Mouse (Mus musculus) kidney, postnatal 0 days (tissue): ENCODE results near the gene Nipal4. TPM values are rescaled to one million over a fixed set of nuclear protein-coding genes. Genes with fewer than 3 reads are reported as not detected.
A peak's percentile ranks its signal among the peaks of the same experiment; 100 is the strongest.

Experiments
- ATAC-seq: fragments of 200-750 bp; cut with Nextera tagmentation; replicated peaks from 2 replicates; pipeline ENCODE4 v1.8.0; 2017; ENCODE audit warnings: low read depth, moderate number of reproducible peaks, moderate TSS enrichment, moderate library complexity; ENCODE audit not compliant: low FRiP score
- DNase-seq: peaks from one replicate; pipeline ENCODE4 v3.0.0-alpha.2; 2016; ENCODE audit warnings: low spot score
- H3K27ac ChIP-seq: fragments of 300-500 bp; sonication (generic); 2 replicates; pipeline ENCODE4 v1.5.1; 2014; ENCODE audit warnings: mild to moderate bottlenecking
- H3K27me3 ChIP-seq: fragments of 300-500 bp; sonication (generic); 2 replicates; pipeline ENCODE4 v1.6.1; 2014; ENCODE audit warnings: low read length, mixed read lengths; ENCODE audit not compliant: insufficient read depth
- H3K36me3 ChIP-seq: fragments of 300-500 bp; sonication (generic); 2 replicates; pipeline ENCODE4 v1.6.1; 2014; ENCODE audit warnings: low read length, mixed read lengths; ENCODE audit not compliant: insufficient read depth
- H3K4me1 ChIP-seq: fragments of 300-500 bp; sonication (generic); replicated peaks from 2 replicates; pipeline ENCODE4 v1.6.1; 2014; ENCODE audit warnings: antibody characterized with exemption, low read length, mixed read lengths; ENCODE audit not compliant: insufficient read depth
- H3K4me2 ChIP-seq: fragments of 300-500 bp; sonication (generic); 2 replicates; pipeline ENCODE4 v1.6.1; 2014; ENCODE audit warnings: mild to moderate bottlenecking, low read length, moderate library complexity, mixed read lengths
- H3K4me3 ChIP-seq: fragments of 300-500 bp; sonication (generic); replicated peaks from 2 replicates; pipeline ENCODE4 v1.5.1; 2014; ENCODE audit warnings: low read depth, low read length
- H3K9ac ChIP-seq: fragments of 300-500 bp; sonication (generic); 2 replicates; pipeline ENCODE4 v1.6.1; 2014; ENCODE audit warnings: low read depth, low read length
- H3K9me3 ChIP-seq: fragments of 300-500 bp; sonication (generic); replicated peaks from 2 replicates; pipeline ENCODE4 v1.6.1; 2016; ENCODE audit warnings: low read length, inconsistent platforms, mixed read lengths
- CTCF ChIP-seq: IDR thresholded peaks from 2 replicates; pipeline ENCODE4 v1.5.1; 2016; ENCODE audit warnings: antibody characterized with exemption, low read depth, mild to moderate bottlenecking, moderate library complexity
- whole genome bisulfite sequencing: fragments of 180-500 bp; shearing (Covaris S2); extraction: QIAGEN DNeasy Blood & Tissue Kit; methylation state at CpG from one replicate; pipeline ENCODE4 v1.1.7; 2014; 5-methylcytosine and 5-hydroxymethylcytosine counted together
- polyA plus RNA-seq: library from polyadenylated mRNA; unstranded; fragments of >200 nt; fragmentation: Nextera tagmentation; extraction: Ambion mirVana; gene quantifications from 2 replicates; pipeline ENCODE4 v1.2.1, GENCODE M21; 2015

Nipal4 gene
- polyA plus RNA-seq, 1 experiment from 2014 or later = 0.76 TPM

- 6% methylated on average over 4 of the region's 4 CpGs for WGBS
- Histone ChIP-seq H3K4me1 (no peaks in the 10 kb centered on the region), H3K9ac (no peak overlapping the region), H3K9me3 (no peaks in the 10 kb centered on the region), H3K4me2 (no peak overlapping the region), H3K27ac (no peak overlapping the region), H3K4me3 (no peak overlapping the region), H3K27me3 (no peaks in the 10 kb centered on the region), H3K36me3 (no peaks in the 10 kb centered on the region)
- no peak for TF ChIP-seq CTCF
- peak; percentile 54; the same call in 1 of the 2 replicates for ATAC-seq
- DNase-seq = peak; percentile 72
Measured at GRCm38 (mm10) chr11:46119624-46120023, 46.7 kb downstream of the Nipal4 start.

GRCm38 (mm10) chr11:46116510-46116909 is 49.8 kb downstream of the Nipal4 start:
- Histone ChIP-seq H3K27ac (no peak overlapping the region), H3K9me3 (no peaks in the 10 kb centered on the region), H3K9ac (no peak overlapping the region), H3K36me3 (no peaks in the 10 kb centered on the region), H3K4me2 (no peak overlapping the region), H3K4me1 (no peaks in the 10 kb centered on the region), H3K4me3 (no peak overlapping the region), H3K27me3 (no peaks in the 10 kb centered on the region)
- TF ChIP-seq CTCF = no peak
- 66% methylated on average over 2 of the region's 2 CpGs for WGBS
- ATAC-seq (peak; percentile 49; the same call in 1 of the 2 replicates), DNase-seq (peak; percentile 67)

GRCm38 (mm10) chr11:46115411-46116173 is 50.7 kb downstream of the Nipal4 start:
- DNase-seq (peak; percentile 61), ATAC-seq (no peak)
- H3K27ac ChIP-seq = 0 out of 2 replicates have a peak overlapping the region, but pooled peaks have one; percentile 5

GRCm38 (mm10) chr11:46115011-46115410 is 51.3 kb downstream of the Nipal4 start:
- DNase-seq = no peak
- WGBS = 67% methylated on average over 4 of the region's 4 CpGs

More at GRCm38 (mm10) chr11:46115411-46116173, 50.7 kb downstream of the Nipal4 start:
- Histone ChIP-seq H3K27me3 (no peaks in the 10 kb centered on the region), H3K9me3 (no peaks in the 10 kb centered on the region), H3K4me1 (no peaks in the 10 kb centered on the region), H3K36me3 (no peaks in the 10 kb centered on the region), H3K4me3 (no peak overlapping the region), H3K4me2 (no peak overlapping the region), H3K9ac (no peak overlapping the region)
- no peak for TF ChIP-seq CTCF
- 33% methylated on average over 9 of the region's 9 CpGs for WGBS

GRCm38 (mm10) chr11:46114221-46114620 is 52.1 kb downstream of the Nipal4 start:
- TF ChIP-seq CTCF = no peak
- no peak for ATAC-seq
- Histone ChIP-seq H3K9me3 (no peaks in the 10 kb centered on the region), H3K4me1 (no peaks in the 10 kb centered on the region), H3K4me2 (no peak overlapping the region), H3K27me3 (no peaks in the 10 kb centered on the region), H3K9ac (no peak overlapping the region), H3K36me3 (no peaks in the 10 kb centered on the region), H3K4me3 (no peak overlapping the region), H3K27ac (no peak overlapping the region)
- WGBS = 89% methylated on average over 7 of the region's 7 CpGs
- DNase-seq = no peak

More at GRCm38 (mm10) chr11:46115011-46115410, 51.3 kb downstream of the Nipal4 start:
- H3K9me3 ChIP-seq = no peaks in the 10 kb centered on the region
- H3K27ac ChIP-seq = no peak overlapping the region
- no peak overlapping the region for H3K4me2 ChIP-seq
- no peak for ATAC-seq
- H3K36me3 ChIP-seq = no peaks in the 10 kb centered on the region
- H3K9ac ChIP-seq = no peak overlapping the region
- H3K4me1 ChIP-seq = no peaks in the 10 kb centered on the region
- no peak overlapping the region for H3K4me3 ChIP-seq
- TF ChIP-seq CTCF = no peak
- no peaks in the 10 kb centered on the region for H3K27me3 ChIP-seq

- WGBS = 73% methylated on average over 3 of the region's 3 CpGs
- no peak for TF ChIP-seq CTCF
Measured at GRCm38 (mm10) chr11:46113211-46113610, 53.1 kb downstream of the Nipal4 start.

More at GRCm38 (mm10) chr11:46113211-46113610, 53.1 kb downstream of the Nipal4 start:
- no peaks in the 10 kb centered on the region for H3K36me3 ChIP-seq
- H3K4me3 ChIP-seq = no peak overlapping the region
- no peaks in the 10 kb centered on the region for H3K4me1 ChIP-seq
- no peaks in the 10 kb centered on the region for H3K9me3 ChIP-seq
- H3K9ac ChIP-seq = no peak overlapping the region
- no peak overlapping the region for H3K4me2 ChIP-seq
- no peak overlapping the region for H3K27ac ChIP-seq
- ATAC-seq (no peak), DNase-seq (no peak)
- no peaks in the 10 kb centered on the region for H3K27me3 ChIP-seq
